Mouse (Mus musculus) thymus, adult 2 months (tissue): ENCODE measurements at regions not wholly inside any gene's neighbourhood (a gene's known extent, or its start where the extent isn't known, plus 50 kb on each side); places are given as distances from the start of the nearest gene placed in this dataset.

ENCODE experiments used
- CTCF ChIP-seq: fragments of 200-500 bp; IDR thresholded peaks from 2 replicates; pipeline ENCODE4 v1.5.1; 2012; ENCODE audit warnings: mild to moderate bottlenecking, control low read depth, low read length, moderate library complexity, borderline replicate concordance; ENCODE audit not compliant: control insufficient read depth, poor library complexity, insufficient read depth; ENCODE audit errors: extremely low read depth
- POLR2A ChIP-seq: fragments of 200-500 bp; IDR thresholded peaks from 2 replicates; pipeline ENCODE4 v1.6.1; 2012; ENCODE audit warnings: mild to moderate bottlenecking, low read length, control low read depth, moderate library complexity; ENCODE audit not compliant: control insufficient read depth, poor library complexity, insufficient read depth; ENCODE audit errors: extremely low read depth

- TF ChIP-seq POLR2A: no peak
- no peak for TF ChIP-seq CTCF
These were observed 230.7 kb downstream of the Icos start for GRCm38 (mm10) chr1:61208386-61208785.
